Mouse (Mus musculus): ENCODE measurements around the gene Ust.

Ust gene

DNA sequence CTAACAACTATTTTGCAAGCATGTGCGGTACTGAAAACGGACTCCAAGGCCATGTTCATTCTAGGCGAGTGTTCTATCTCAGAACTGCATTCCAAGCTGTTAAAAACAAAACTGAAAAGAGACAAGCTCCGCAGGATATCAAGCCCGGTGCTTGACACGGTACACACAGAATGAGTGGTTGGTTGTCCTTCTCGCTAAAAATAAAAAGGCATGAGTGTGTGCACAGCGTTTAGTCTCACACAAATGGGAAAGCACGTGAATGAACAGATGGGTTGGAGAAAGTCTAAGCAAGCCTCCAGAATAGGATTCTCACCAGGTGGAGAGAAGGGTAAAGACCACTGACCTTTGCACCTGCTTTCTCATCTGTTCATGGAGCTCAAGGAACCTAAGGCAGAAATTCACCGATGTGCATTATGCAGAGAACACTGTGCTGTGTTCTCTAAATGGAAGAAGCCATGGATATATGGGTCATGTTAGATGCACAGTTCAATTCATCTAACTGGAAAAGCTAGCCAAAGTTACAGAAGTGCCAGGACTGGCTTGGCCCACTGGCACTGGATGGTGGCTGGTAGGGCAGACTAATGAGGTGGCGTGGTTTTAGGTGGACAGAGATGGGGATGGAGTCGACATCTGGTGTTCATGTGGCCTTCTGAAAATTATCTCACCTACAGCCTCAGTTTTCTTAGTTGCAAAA lies 90.8 kb downstream of the Ust start:
- DNase-seq: no peak

DNA sequence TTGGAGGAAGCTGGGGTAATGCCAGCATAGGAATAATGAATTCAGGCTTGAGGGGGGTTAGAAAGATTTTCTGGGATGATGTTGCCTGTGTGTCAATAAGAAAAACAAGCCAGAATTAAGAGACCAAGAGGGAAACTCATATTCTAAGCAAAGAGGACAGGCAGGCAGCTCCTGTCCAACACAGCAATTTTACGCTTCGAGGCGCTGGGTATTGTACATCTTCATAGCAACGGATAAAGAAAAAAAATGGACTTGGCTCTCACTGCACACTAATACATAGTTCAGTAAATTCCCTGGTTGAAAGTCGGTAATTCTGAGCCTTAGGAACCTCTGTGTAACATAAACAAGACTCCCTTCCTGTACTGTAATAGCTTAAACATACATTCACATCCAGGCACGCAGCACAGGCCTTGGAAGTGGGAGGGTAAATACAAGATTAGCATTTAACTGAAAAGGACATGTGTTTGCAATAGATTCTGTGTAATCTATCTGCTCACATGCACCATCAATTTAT lies 99.1 kb downstream of the Ust start:
- no peak for DNase-seq

DNA sequence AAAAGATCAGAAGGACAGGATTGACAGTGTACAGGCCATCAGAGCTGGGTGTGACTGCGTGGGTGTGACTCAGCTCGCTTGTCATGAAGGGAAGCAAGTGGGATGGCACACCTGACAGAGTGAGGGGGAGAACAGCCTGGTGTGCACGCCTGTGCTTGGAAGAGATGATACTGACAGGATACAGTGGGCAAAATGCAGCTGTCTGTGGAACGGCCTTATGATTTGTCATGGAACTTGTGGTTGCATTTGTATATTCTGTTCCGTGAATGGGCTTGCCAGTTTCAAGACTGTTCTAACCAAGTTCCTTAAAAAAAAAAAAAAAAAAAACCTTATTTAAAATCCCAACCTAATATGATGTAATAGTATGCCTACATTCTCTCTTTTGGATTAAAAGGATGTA lies 103.2 kb downstream of the Ust start:
- no peak for DNase-seq

DNA sequence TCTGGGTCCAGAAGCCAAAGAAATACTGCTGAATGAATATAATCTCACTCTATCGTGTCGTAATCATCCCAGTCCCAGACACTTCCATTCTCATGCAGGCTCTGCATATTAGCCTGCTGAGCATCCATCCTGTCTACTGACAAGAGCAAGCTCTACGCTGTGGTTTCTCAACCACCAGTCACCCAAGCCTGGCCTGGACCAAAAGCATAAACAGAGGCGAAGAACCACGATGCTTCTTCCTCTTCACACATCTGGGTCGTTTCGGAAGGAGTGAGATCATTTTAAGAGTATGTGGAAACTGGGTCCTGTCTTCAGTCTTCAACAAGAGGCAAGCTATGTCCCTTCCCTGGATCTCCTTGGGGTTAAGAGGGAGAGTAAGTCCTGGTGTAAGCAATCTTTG lies 103.6 kb downstream of the Ust start:
- DNase-seq: no peak

DNA sequence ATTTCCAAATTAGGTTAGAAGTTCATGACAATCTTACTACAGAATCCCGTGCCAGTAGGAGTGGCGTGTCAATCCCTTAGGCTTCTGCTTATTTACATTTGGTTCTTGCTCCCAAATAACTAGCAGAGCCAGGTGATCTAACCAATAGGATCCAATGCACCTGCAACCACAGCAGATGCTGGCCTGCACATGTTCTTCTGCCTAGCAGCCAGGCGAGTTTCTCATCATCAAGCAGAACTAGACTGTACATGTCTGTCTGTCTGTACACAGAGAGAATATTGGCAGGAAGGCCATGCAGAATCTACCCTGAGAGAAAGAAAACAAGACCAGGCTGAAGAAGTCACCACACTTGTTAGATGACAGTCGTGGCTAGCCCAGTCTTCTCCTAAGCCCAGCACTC lies 113.5 kb downstream of the Ust start:
- no peak for DNase-seq

DNA sequence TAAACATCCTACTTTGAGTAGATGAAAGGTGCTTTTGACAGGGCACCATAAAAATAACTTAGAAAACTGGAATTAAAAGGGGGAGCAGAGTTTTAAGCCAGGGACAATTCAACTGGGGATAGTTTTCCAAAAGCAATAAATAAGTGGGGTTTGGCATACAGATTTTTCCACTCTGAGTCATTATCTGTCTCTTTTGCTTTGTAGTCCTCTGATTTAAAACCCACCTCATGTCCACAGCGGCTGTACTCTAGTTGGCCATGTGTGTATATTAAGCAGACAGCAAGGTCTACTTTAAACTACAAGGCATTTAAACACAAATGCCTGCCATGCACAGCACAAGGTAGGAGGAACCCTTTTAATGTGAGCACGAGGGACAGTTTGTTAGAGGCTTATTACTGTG lies 126.4 kb downstream of the Ust start:
- DNase-seq: no peak

DNA sequence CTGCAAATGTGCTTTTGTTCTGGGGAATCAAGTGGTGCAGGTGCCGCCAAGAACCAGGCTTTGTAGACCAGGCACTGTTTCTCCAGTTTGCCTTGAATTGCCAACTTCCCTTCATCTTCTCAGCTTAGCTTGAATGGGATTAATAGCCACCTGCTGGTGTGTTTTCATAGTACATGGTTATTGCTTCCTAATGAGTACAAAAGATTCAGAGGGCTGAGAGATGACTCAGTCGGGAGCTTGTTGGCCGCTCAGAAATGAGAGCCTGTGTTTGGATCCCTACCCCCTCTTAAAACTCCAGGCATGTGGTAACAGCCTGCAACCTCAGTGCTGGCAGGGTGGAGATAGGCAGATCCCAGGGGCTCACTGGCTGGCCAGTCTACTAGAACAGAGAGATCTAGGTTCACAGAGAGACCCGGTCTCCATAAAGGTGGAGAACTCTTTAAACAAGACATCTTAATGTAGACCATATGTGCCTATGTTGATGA lies 127.3 kb downstream of the Ust start:
- DNase-seq: peak; percentile 74

DNA sequence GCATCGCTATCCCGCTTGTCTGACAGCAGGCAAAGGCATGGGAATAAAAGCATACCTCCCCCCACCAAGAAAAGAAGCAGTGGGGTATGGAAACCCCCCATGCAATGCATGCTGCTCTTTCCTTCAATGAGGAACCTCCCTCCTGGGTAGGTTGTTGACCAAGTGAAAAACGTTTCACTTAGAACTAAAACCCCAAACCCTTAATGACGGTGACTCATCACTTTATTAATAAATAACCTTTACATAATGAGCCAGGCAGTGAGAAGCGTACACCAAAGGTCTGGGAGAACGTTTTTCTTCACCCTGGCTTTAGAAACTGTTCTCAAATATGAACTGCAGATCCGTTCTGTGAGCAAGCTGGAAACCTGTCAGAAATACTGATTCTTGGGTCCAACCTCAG lies 130.4 kb downstream of the Ust start:
- no peak for DNase-seq

DNA sequence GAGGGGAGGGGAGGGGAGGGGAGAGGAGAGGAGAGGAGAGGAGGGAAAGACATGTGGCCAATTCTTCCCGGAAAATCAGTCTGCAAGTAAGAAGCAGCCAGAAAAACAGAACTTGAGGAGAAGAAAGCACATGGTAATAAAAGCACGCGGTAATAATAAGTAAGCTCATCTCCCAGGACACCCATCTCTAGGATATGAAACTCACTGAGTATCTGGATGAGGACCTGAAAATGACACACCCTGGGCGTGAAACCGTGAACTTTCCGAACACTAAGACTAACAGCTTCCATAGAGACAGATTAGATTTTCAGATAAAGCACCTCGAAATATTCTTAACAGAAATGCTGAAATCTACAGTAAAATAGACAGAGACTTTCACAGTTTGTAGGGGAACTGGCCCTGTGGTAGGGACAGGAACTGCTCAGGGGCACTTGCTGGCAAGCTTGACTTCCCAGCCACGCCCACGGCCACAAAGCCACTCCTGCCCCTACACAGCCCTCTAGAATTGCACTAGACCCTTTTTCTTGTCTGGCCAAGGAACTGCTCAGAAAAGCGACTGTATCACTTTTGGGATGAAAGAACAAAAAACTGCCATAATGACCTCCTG lies 148.6 kb downstream of the Ust start:
- no peak for DNase-seq

DNA sequence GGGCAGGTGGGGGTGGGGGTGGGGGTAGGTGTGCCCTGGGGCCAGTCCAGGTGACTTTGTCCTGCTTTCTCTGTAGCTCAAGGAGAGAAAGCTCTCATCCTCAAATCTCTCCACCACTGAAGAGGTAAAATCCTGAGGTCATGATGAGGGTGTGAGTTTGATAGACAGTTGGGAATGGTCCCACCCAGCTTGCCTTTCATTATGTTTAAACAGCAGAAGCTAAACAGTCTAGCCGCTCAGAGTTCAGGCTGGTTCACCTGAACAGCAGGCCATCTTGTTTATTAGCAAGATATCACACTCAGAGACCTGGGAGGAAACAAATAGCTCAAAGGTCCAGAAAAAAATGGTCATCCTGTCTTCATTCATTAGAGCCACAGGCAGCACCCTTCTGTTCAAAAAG lies 152.8 kb downstream of the Ust start:
- DNase-seq: no peak

DNA sequence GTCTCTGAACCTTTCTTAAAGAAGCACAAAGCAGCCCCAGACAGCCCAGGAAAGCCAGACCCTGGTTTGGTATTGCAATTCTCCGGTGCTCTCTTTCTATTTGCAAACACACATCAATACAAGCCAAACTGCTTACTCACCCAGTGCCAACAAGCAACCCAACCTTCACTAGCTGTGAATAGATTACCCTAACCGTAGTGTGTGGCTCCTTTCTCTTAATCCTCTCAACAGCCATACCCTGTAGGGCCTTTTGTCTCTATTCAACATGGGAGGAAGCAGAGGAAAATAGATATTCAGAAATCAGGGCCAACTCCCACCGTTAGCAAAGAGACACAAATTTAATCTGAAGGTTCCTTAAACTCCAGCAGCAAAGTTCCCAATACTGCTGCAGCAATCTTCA lies 154.4 kb downstream of the Ust start:
- DNase-seq: no peak

DNA sequence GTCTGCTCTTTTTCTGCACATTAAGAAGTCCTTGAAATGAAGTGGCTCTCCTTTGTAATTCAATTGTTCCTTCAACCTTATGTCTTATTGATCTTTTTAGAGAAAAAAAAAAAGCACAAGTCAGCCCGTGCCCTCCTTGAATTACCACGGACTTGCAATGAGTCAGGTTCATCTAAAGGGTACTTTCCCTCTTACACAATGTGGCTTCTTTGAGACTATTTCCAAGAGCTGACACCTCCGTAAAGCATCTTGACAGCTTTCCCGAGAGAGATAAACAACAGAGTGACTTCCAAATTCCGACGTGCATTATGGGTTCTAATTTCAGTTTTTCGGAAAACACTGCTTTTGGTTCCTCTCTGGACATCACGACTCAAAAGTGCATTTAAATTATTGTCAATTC lies 155.3 kb downstream of the Ust start:
- DNase-seq: no peak

DNA sequence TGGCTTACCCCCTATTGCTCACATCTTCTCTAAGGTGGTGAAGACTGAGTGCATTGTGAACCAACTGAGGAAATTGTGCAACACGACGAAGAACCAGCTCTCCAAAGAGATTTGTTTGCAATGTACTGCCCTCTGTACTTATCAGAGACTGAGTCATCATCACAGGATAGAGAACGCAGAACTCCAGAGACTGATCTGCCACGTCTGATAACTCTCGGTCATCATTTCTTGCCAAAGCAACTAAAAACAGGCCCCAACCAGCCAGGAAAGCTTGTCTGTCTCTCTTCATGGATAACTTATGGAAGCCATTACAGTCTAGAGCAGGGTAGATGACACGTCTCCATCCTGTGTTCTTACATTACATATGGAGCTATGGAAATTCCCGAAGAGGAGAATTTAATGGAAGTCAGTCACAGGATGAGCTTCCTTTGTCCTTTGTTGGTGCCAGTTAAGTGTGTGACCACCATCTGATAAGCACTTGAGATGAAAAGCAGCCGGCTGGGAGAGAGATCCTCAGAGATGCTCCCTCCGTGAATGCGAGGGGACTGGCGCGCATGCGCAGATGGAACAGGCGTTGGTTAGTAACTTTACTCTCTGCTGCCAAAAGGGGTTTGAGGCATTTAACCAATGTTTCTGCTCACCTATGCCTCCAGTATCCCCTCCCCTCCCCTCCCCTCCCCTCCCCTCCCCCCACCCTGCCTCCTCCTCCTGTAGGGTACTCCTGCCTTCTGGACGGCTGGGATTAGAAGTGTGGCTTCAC lies 160.2 kb downstream of the Ust start:
- DNase-seq: no peak

DNA sequence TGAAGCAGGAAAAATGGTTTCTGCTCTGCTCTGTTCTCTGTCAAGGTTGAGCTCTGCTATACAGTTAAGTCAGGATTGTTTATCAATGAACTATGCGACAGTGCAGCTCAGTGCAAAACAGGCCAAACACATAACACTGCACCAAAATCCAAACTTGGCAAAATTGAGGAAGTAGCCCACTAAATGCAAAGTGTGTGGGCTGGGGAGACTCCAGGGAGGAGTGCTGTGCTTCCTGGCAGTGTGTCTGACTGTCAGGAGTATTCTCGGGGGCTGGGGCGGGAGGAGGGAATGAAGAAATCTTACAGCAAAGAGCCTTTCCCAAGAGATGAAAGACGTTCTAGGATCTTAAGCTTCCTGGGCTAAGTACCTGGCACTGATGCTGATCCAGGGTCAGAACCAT lies 165.1 kb downstream of the Ust start:
- DNase-seq: no peak

DNA sequence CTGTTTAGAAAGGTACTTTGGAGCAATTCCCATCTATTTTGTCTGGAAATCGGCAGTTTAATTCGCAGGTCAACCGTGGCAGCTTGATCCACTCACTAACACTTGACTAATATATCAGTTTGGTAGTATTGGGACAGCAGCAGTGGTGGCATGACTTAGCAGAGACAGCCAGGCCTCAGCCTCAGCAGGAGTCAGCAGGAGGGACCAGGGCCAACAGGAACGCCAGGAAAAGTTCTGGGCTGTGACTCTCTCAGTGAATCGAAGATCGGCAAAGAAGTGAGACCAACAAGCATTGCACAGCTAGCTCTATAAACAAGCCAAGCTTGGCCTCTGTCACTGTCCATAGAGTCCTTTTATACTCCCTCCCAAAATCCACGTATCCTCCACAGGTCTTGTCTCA lies 168.0 kb downstream of the Ust start:
- DNase-seq: no peak

DNA sequence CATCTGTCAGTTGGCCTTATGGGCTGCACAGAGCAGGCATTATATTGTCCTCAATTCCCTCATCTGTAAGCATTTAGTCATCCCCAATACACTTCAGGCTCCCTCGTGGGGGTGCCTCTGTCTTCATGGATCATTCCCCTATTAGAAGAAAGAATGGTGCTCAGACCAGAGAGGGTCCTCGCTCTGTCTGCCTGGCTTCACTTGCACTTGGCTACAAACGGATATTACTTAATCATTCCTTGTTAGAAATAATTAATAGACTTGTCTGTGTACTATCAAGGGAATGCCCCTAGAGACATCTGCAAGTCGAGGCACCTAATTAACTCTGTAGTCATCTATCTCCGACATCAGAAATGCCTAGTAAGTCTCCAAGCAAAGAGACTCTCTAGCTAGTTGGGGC lies 171.1 kb downstream of the Ust start:
- DNase-seq: no peak

DNA sequence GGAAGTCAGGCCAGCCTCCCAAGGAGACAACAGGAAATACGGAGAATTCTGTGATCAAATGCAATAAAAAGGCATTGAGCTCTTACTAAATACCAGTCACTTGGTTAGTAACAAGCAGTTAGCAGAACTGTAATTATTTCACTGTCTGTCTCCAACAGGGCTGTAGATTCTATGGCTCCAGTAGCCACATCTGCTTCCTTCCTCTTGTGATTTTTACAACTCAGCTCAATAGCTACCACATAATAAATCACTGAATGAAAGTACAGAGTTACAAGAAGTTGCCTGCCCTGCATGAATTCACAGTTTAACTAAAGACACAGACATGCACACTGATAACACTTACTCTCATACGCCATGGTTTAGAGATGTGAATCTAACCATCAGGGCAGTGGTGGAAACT lies 176.1 kb downstream of the Ust start:
- DNase-seq: no peak

DNA sequence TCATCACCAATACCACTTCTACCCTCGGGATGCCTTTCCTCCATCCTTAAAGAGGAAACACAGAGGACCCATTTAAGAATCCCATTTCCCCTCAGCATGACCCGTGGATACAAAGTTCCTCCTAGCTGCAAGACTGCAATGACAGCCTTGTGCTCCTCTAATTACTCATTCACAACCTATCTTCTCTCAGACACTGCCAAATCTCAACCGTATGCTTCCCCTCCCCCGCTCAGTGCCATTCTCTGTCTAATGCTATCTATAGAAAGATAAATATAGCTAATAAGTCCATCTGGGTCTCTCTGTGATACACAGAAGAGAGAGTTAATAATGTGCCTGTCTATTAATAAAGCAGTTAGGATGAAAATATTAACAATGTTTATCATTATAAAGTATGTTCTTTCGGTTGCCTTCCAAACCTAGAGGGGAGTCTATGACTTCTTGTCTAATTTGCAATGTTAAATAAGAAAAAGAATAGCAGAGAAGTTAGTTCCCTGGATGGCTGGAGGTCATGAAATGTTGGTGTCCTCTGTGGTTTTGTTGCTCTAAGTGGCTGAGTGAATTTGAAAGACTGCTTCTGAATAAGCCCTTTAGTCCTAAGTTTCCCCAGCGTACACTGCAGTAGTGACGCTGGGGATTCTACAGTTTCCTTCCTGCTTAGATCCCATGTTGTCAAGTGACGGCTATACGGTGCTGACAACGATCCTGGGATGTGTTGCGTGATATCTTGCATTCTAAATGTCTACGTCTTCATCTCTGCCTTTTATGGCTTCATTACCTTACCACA lies 178.8 kb downstream of the Ust start:
- DNase-seq: peak; percentile 21

DNA sequence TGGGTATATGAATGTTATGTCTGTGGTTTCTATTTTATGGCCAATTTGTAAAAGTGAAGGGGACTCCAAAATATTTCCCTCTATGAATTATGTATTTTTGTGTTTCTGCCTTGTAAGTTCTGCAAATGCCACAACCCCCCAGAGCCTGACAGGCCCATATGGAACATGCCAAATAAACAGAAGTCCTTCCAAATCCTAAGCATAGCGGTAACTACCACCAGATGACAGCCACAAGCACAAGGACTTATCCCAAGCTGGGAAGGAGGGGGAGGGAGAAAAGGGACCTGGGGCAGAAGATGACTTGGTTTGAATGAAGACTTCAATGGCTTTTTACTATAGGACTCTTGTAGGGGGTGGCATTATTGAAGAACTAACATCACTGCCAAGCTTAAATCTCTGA lies 182.0 kb downstream of the Ust start:
- DNase-seq: peak; percentile 20

DNA sequence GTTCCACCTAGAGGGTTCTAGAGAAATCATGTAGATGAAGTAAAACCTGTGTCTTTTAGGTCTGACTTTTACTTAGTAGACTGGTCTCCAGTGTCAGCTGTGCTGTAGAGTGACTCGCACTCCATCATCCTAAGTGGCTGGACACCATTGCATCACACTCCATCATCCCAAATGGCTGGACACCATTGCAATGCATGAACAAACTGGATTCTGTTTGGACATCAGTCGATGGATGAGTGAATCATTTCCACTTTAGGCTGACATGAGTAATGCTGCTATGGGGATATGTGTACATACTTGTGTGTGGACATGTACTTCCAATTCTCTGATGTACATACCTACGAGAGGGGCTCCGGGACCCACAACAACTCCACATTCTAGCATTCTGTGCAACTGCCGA lies 187.7 kb downstream of the Ust start:
- no peak for DNase-seq

DNA sequence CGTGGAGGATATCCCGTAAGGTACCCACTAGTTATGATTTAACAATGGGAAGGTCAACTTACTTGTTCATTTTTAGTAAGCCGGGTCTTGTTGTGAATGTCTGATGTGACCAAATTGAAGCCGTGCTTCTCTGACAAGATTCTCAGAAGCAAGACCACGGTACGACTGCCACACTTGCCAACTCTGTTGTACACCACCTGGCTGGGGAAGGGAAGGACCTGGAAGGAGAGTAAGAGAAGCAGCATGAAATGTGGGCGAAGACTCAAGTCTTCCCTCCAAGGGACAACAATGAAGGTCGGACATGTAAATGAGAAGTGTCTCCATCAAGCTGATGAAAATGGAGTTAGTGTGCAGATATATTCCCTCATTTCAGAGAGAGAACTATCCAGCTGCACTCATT lies 188.6 kb downstream of the Ust start:
- DNase-seq: no peak

DNA sequence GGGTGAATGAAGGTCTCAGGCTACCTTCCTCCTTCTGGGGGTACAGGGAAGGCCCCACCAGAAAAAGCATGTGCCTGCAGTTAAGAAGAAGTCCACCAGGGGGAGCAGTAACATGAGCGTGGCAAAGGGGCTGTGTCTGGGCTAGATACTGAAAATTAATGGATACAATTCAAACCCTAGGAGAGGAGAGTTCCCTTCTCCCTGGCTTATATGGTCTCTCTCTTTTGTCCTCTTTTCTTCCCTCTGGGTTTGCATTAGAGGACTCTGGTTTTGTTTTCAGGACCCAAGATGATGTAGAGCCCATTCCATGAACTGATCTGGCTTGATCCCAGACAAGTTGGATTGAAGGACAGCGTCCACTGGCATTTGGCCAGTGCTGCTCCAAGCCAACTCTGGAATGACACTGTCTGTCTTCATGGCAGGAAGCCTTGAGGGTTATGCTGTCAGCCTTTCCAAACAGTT lies 195.3 kb downstream of the Ust start:
- DNase-seq: peak; percentile 32

DNA sequence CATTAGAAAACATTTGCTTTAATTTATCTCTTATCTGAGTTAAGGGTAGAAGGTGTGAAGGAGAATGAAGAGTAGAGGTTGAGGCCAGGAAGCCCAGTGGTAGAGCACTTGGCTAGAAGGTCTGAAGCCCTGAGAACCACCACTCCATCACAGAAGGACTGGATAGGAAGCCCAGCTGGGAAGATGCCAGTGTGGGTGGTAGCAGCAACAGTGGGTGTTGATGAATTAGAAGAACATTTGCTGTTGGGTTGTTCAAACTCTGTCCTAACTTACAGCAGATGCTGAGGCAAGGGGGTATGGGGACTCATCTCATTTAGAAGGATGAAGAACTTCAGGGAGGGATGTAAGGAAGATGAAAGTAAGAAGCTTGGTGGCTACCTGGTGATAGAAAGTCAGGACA lies 197.9 kb downstream of the Ust start:
- DNase-seq: peak; percentile 55

Measured in layer of hippocampus, adult 9-11 months (tissue).